Mouse (Mus musculus): ENCODE measurements at regions not wholly inside any gene's neighbourhood (a gene's known extent, or its start where the extent isn't known, plus 50 kb on each side); places are given as distances from the start of the nearest gene placed in this dataset.

DNA sequence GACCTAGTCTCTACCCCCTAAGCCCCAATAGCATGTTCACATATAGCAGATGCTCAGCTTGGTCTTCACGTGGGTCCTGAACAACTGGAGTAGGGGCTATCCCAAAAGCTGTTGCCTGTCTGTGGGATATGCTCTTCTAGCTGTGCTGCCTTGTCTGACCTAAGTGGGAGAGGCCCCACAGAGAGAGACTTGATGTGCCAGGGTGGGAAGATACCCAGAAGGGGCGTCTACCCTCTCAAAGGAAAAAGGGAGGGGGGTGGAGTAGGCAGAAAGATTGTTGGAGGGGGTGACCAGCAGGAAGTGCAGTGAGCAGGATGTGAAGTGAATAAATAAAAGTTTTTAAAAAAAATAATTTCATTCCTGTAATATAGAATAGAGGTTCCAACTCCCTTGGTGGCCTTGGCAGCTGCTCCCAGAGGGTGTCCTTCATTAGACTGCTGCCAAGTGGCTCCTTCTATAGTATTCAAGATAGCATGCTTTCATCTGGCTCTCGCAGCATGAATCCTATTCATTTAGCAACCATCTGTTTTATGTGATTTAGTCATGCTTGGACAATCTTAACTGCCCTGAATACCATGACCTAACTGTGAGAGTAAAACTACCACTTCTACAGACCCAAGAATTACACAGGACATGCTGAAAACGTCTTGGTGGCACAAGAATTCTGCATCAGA is 111.8 kb upstream of the Gnaz start:
- H3K27ac ChIP-seq (ENCODE audit: low read depth, low read length), result no peak overlapping the region
- ATAC-seq (replicated peaks; ENCODE audit: low FRiP score), result no peak
- 58% methylated on average over 4 of the region's 4 CpGs for WGBS

More for the DNA sequence above, 111.8 kb upstream of the Gnaz start:
- no peak for DNase-seq (ENCODE audit: low spot score)
- Histone ChIP-seq H3K27me3 (ENCODE audit: control insufficient read depth, insufficient read depth, low read length) (no peaks in the 10 kb centered on the region), H3K4me3 (ENCODE audit: low read depth, low read length) (no peak overlapping the region), H3K9ac (ENCODE audit: low read length) (no peak overlapping the region), H3K9me3 (ENCODE audit: control insufficient read depth, low read length) (no peaks in the 10 kb centered on the region), H3K4me2 (ENCODE audit: low read depth, low read length, severe bottlenecking) (no peak overlapping the region), H3K36me3 (ENCODE audit: control insufficient read depth, insufficient read depth, low read length) (no peaks in the 10 kb centered on the region), H3K4me1 (replicated peaks; ENCODE audit: control insufficient read depth, insufficient read depth, low read length) (no peaks in the 10 kb centered on the region)
